Mouse (Mus musculus) megakaryocyte, adult 5-6 weeks (primary cell): ENCODE measurements around the gene Olfr986. TPM values are rescaled to one million over a fixed set of nuclear protein-coding genes. Genes with fewer than 3 reads are reported as not detected.
A peak's percentile ranks its signal among the peaks of the same experiment; 100 is the strongest.
"Not testable (repeated sequence)": the region's sequence is repeated elsewhere in the genome, so short reads cannot be mapped to it uniquely, and the experiment has no call there.

Source experiments
- ATAC-seq: 2 replicates; pipeline ENCODE4 v1.8.0; 2016; ENCODE audit warnings: mild to moderate bottlenecking, inconsistent platforms; ENCODE audit not compliant: poor library complexity, severe bottlenecking
- total RNA-seq, 2 experiments: library from RNA; stranded (forward) in 1 of 2; stranded (reverse) in 1 of 2; fragments of 153-499, 151-499 nt in 1 of 2; fragments of 221-1000, 200-1000 nt in 1 of 2; gene quantifications; 2 replicates each; pipeline versions ENCODE4 v1.2.3 to v1.2.4; 2015 to 2017

Gene Olfr986
- total RNA-seq (2015) (not detected in 2 replicates), total RNA-seq (2017) (not detected in 2 replicates)

DNA sequence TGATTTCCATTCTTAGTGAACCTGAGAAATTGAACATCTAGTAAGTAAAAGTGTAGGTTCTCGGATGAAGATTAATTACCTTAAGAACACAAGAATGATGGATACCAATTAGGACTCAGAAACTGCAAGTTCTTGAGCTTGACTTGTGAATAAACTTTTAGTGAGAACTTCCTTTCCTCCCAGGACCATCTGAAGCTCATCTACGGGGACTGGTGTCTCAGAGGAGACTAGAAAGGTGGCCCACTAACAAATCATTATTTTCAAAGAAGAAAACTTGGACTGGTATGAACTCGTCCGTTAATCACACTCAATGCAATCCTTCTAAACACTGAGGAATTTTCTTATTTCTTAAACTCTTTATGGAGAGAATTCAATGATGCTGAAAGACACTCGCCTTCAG, at the start of gene Olfr986:
Gene Olfr986, plus strand, starts transcription at position 301 of the 400 bp plus-strand sequence.
- no peak for ATAC-seq

DNA sequence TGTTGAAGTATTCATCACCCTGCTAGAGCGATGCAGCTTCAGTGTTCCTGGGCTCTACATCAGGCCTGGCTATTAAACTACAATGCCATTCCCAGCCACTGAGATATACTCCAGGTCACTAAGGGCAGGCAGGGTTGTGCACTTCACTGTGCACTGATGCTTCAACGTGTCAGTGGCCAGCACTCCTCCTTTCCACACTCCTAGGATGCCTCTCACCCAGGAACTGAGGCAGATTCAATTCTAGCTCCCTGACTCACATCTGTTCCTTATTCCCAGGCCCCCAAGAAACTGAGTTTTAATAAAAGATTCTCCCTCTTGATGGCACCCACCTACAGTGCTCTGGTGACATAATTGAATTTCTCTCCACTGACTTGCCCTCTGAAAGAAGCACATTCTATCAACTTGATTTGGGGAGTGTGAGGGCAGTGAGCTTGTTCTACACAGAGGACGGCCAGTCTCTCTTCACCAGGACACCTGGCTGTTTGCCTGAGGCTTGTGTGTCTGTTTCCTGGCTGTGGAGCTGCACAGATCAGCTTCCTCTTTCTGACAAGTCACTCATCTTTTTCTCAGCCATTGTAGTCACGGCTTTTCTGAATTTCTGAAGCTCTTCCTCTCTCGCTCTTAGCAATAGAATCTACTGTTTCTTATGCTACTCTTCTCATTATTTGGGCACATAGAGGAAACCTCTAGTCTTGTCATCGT, 43.6 kb upstream of the Olfr986 start:
- peak; percentile 87 for ATAC-seq

DNA sequence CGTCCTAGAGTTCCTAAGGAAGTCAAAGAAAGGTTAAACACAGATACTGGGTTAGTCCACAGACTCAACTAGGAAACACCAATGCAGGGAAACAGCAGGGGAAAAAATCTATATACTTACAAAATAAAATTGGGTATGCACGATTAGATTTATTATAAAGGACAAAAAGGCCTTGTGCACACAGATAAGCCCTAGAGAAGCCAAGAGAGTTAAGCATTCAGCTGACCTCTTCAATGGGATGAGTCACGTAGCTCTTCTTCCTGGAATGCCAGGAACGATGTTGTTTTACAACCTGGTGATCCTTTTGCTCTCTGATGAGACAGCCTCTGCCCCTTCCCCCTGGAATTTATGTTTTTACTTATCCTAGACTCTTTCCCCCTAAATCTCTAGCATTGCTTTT, 41.2 kb upstream of the Olfr986 start:
- no peak for ATAC-seq

GRCm38 (mm10) chr9:40141544-40141943, 39.2 kb upstream of the Olfr986 start:
- no peak for ATAC-seq

GRCm38 (mm10) chr9:40155118-40155644, 25.5 kb upstream of the Olfr986 start:
- ATAC-seq: no peak

- ATAC-seq: no peak
Measured at GRCm38 (mm10) chr9:40166446-40166845, 14.3 kb upstream of the Olfr986 start.

GRCm38 (mm10) chr9:40177017-40177416, 3.7 kb upstream of the Olfr986 start:
- no peak for ATAC-seq

- ATAC-seq: not testable (repeated sequence)
Measured at GRCm38 (mm10) chr9:40185166-40185565, 4.4 kb downstream of the Olfr986 start.

DNA sequence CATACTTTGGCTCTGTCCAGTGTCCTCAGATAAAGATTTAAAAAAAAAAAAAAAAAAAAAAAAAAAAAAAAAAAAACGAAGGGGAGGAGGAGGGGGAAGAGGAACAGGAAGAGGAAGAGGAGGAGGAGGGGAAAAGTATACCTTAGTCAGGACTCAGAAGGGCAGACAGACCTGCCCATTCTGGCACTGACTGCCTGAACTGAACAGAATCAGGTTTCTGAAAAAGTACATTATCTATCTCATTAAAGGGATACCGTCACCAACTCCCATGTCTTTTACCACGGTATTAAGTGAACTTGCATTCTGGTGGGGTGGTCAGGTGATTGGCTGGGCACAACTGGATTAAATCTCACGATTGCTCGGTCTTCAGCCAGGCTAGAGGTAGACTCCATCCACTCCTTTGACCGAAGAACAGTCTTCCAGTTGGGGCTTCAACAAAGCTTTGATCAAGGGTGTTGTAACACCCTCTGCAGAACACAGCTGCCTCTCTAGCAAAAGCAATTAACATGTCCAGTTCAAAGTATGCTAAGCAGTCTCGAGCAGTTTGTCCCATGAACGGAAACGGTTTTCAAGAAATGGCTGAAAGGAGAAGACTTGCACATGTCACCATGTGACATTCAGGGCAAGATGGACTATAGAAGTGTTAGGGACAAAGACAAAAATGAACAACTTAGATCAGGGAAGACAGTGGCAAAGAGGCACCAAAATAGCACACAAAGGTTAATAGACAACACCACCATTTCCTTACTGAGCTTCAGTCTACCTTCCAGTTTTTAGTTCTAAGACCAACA, 10.6 kb downstream of the Olfr986 start:
- ATAC-seq: no peak

DNA sequence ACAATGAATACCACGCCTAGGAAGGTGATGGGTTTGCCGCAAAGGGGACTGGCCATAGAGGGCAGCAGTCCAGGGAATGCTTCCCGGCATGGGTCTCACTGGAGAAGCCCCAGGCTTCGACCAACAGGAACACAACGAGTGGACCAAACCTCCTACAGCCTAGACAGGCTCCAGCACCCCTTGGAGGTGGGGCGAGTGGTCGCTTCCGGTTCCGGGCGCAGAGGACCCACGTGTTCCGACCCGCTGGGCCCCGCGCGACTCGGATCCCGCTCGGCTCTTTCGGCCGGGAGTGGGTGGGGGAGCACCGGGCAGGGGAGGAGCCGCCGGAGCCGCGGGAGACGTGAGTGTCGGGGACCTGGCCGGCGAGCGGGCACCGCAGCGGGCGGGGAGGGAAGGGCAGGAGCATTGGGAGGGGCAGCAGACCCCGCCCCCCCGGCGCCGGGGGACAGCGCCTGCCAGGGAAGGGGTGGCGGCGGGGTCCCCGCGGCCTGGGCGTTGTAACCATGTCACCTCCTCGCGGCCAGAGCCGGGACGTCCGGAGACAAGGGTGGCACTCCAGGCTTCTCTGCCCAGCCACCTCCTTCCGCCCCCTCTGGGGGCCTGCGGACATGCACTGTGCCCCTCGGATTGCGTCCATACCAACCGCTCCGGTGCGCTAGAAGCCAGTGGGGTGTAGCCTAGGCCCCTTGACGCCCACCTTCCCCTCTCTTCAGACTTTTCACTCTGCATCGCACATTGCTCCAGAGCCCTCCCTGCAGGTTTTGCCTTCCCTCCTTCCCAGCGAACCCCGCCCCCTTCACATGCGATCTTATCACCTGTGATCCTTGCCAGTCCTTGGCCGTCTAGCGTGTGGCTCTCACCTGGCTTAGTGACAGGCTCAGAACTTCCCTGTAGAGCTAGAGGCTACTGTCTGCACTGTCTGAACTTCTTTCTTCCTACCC, 11.6 kb downstream of the Olfr986 start, which contains the start of gene Zfp202:
Gene Zfp202, plus strand, starts transcription at position 219 of the 941 bp plus-strand sequence.
- peak; percentile 76 for ATAC-seq

DNA sequence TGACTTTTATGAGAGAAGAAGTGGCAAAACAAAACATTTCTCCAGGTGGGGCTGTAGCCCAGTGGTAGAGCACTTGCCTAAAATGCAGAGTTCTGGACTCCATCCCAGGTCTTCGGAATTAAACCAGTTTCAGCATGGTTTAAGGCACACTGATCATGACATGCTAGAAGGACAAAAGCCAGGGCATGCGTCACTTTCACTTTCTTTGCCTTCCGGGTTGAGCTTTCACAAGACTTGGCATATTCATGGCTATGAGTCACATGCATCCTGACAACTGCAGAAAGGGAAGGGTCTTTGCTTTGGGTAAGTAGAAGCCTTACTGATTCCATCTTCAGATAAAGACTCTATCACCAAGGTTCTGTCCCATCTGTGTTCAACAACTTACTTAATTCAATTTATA, 15.3 kb downstream of the Olfr986 start:
- ATAC-seq: peak; percentile 69

DNA sequence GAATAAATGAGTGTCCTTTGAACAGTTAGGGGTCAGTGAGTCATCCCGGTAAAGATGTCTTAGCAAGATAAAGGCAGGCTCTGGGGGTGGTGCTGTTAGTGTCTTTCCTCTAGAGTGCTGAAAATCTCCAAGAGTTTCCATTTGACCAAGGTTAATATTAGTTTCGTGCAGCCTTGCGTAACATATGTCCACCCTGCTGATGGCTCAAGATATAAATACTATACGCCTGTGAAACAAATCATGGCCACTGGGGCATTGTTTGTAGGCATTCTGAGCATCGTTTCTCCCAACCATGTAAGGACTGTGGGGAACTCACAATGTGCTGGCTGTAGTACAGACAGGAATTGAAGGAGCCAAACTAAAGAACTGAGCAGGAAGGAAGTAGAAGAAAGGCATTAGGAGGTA, 25.8 kb downstream of the Olfr986 start:
- no peak for ATAC-seq

DNA sequence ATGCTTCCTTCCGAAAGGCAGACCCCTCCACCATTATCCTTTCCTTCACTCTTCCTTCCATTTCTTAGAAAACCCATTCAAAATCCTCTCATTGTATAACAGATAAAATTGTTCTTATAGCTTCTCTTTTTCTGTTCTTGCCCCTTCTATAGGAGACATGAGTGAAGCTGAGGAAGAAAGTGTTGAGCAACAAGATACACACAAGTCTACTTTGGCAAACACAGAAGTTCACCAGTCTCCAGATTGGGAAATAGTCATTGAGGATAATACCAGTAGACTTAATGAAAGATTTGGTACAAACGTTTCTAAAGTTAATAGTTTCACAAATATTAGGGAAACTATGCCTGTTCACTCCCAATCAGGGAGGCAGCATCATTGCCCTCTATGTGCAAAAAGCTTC, 30.0 kb downstream of the Olfr986 start:
- ATAC-seq: peak; percentile 68

GRCm38 (mm10) chr9:40214058-40214457, 33.3 kb downstream of the Olfr986 start:
- no peak for ATAC-seq

GRCm38 (mm10) chr9:40216651-40217050, 35.9 kb downstream of the Olfr986 start:
- no peak for ATAC-seq

DNA sequence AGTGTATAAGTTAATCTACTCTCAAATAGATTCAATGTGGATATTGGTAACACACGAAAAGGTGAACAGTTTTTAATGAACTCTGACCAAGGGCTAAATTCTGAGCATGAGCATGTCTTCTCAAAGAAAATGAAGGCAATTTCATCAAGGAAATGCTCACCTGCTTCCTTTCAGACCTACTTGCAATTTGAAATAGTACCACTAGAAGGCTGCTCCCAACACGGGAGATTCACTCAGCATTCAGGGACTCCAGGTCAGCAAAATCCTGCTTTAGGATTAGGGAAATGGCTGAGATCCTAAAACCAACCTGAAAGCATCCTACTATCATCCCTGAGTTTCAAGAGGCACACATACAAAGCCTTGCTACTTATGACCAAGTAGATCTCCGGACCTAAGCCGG, 43.6 kb downstream of the Olfr986 start:
- ATAC-seq: no peak

DNA sequence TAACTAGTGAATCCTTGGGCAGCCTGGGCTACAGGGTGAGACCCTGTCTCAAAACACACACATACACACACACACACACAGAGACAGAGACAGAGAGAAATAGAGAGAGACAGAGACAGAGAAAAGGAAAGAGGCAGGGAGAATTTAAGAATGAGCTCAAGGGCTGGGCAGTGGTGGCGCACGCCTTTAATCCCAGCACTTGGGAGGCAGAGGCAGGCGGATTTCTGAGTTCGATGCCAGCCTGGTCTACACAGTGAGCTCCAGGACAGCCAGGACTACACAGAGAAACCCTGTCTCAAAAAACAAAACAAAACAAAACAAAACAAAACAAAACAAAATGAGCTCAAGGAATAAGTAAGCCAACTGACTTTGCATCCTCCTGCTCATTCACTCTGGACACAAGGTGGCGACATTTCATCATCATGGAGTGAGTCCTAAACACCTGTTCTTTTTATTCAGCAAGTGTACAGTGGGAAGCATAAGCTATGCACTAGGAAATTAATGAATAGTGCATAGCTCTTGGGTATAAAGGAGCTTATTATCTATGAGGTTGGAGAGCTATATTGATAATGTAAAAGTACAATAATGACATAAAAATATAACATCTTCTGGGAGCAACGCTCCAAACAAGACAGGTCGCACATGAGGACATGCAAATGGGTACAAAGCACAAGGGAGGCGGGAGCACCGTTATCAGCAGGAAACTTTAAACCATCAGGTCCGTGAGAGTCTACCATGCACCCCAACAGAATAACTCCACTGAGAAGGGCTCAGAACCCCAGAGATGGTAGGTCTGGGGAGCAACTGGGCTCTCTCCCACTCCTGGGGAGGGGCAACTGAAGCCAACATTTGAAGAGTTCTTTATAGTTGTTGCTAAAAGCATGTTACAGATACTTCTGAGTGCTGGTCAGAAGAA, 47.4 kb downstream of the Olfr986 start:
- ATAC-seq: peak; percentile 72

DNA sequence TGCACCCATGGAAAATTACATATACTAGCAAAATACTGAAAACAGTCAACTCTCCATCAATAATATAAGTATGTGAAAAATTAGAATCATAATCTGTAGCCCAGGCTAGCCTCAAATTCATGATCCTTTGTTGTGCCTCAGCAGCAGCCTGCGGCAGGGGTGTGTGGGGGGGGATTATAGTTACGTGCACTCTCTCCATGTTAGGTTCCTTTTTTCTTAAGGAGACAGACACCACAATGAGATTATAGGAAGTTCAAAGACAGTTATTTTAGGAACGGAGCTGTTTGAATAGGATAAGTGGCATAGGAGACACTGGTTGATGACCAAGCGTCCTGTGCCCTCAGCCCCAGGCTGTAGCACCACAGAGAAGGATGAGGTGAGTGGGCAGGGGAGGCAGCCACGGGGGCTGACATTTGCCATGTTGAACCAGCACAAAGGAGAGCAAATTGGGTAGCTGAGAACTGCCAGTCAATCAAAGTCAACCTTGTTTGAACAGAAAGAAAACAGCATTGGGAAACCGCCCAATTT, 48.1 kb downstream of the Olfr986 start:
- ATAC-seq: peak; percentile 67

DNA sequence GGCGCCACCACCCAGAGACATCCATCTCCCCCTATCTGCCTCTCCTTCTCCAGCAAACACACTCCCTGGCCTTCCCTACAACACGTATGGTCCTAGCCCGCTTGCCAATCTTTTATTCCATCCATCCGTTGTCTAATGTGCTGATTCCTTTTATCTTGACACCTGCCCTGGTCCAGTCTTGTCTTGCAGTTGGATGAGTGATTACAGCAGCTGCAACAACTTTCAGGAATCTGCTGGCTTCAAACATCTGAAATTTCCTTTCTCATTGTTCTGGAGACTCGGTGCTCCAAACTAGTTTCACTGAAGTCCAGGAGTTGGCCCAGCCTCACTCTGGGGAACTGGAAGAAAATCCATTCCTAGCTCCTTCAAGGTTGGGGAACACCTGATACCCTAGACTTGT, 48.8 kb downstream of the Olfr986 start:
- no peak for ATAC-seq
